Mouse (Mus musculus) lung, postnatal 10 days (tissue): ENCODE results near the gene Chst5.
"Not testable (repeated sequence)": the region's sequence is repeated elsewhere in the genome, so short reads cannot be mapped to it uniquely, and the experiment has no call there.

ENCODE experiments used
- DNase-seq: peaks from one replicate; pipeline ENCODE4 v3.0.0; 2021

Gene Chst5

DNA sequence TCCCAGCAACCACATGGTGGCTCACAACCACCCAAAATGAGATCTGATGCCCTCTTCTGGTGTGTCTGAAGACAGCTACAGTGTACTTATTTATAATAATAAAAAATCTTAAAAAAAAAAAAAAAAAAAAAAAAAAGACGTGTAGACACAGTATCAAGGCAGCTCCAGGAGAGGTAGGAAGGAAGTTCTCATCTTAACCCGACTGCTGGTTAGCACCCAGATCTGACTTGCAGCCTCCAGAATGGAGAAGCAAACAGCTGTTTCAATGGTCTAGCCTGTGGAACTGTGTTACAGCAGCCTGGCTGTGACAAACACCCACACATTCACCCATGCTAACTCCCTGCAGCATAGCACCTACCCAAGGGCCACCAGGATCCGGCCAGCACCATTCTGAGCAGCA, 39.9 kb downstream of the Chst5 start:
- no peak for DNase-seq

DNA sequence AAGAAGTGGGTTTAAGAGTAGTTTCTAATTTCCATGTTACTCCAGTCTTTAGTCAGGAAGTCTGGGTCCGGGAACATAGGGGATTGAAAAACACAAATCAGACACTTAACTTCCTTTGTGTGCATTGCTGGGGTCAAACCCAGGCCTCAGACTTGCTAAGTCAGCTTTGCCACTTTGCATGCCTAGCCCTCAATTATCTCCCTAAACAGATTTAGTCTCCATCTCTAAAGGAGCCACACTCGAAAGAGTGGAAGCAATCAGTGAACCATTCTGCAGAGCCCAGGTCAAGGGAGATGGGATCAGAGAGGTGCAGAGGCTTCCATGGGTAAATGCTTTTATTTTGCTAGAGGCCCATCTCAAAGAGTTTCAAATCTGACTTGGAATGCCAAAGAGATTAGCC, 41.6 kb downstream of the Chst5 start:
- DNase-seq, result no peak

DNA sequence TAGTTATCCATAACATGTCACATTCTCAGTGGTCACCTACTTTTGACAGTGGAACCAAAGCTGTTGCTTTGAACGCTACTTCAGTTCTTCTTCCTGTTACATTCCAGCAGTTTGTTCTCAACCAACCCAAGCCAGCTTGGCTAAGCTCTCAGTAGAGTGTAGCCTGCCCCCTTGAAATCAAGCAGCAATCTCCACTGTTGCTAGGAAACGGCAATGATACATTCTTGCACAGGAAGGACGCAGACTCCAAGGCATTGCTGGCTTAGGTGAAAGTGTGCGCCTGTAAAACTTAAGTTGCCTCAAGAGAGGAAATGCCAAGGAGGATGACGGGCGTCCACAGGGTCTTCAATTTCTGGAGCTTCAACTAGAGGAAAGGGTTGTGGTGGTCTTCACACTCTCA, 44.4 kb downstream of the Chst5 start:
- DNase-seq, result peak; percentile 54

DNA sequence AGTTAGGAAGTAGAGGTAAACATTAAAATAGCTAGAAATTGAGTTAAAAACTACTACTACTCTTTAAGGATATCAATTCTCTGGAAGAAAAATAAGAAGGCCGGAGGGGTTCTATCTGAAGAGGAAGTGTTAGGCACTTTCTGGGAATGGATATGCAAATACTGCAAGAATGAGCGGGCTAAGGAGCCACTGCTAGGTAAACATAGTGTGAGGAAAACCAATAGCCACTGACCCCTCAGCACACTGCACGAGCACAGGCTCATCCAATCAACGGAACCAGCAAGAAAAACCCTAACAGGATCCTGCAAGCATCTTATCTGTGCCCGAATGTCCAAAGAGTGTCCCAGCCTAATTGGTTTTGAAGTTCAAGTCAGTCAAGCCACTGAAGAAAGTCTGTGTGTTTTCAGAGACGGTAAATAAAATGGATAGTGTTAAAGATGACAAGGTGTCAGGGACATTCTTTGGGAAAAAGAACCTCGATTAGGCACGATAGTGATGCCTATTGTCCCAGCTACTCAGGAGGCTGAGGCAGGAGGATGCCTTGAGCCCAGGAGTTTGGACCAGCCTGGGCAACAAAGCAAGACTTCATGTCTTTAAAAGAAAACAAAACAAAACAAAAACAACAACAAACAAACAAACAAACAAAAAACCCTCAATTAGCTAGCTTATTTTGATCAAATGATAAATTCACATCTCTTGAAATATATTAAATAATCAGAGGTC, 45.0 kb downstream of the Chst5 start:
- no peak for DNase-seq

DNA sequence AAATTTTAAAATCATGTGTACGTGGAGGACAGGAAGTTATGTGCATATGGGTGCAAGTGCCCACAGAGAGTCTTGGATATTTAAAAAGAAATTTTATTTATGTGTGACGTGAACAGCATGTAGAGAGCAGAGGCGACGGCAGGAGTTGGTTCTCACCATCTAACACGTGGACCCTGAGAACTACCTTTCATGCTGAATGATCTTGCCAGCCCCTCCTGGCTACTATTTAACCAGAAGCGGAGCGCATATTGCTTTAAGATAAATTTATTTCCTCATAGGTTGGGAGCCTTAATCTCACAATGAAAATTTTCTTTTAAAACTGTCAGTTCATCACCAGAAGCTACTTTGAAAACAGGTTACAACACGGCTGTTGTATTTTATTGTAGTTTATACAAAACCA, 45.6 kb downstream of the Chst5 start:
- no peak for DNase-seq

DNA sequence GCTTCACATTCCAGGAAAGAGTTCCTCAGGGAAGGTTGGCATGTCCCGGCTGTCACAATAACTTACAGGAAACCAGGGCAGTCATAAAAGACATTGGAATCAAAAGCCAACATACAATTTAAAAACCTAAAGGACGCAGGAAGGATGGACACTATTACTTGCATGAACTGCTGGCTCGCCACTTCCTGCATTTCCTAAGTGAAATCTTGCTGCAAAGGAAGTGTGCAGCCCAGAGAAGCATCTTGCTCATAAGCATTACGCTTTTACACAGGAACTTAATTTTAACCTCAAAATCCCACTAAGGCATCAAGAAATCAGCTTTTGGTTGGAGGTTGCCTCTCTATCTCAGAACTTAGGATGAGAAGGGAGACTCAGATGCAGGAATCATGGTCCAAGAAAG, 47.0 kb downstream of the Chst5 start:
- DNase-seq, result no peak

DNA sequence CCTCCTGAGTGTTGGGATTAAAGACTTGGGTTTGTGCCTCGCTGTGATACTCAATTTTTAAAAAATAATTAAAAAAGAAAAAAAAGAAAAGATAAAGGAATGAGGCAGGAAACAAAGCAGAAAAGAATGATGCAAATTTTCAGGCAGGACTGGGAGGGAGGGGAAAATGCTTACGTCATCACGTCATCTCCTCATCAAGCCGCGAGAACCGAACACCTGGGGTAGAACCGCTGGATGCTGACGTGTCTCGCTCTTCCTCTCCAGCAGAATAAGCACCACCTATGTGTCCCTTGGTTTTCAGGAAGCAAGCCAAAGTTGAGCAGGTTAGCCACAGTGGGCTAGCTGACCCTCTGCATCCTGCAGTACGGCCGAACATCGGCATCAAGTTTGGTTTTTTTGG, 54.3 kb downstream of the Chst5 start:
- no peak for DNase-seq

DNA sequence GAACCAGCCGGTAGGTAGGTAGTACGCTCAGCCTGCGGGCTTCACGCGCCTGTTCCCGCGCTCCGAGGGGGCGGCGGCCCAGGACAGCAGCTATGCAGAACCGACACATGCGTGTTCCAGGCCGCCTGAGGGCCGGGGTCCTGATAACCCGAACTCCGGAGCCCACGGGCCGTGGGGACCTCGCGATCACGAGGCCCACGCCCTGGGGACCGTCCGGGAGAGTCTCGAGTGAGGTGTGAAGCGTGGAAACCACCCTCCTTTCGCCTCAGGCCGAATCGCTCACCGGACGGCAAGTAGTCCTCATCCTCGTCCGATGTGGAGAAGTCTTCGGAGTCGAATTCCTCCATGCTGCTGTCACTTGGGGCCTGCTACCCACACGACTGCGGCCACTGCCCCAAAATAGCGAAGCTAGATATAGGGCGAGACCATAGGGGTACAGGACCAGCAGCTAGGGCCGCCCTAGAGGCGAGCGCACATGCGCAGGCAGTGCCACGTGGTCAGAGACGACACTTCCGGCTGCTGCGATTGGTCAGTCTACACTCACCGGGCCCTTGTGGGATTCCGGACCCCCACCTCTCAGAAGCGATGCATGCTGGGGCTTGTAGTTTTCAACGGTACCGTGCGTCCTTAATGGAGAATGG, 56.3 kb downstream of the Chst5 start, which contains the start of gene Cfdp1:
Gene Cfdp1, minus strand, starts transcription at position 431 of the 641 bp plus-strand sequence.
- peak; percentile 98 for DNase-seq

DNA sequence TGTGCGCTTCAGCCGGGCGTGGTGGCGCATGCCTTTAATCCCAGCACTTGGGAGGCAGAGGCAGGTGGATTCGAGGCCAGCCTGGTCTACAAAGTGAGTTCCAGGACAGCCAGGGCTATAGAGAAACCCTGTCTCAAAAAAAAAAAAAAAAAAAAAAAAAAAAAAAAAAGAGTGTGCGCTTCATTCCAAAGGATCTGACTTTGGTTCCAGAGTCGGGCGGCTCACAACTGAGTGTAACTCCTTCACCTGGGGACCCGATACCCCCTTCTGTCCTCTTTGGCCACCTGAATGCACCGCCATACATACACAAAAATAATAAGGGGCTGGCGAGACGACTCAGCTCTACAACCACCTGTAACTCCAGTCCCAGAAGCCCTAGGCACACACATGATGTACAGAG, 57.0 kb downstream of the Chst5 start:
- DNase-seq, result not testable (repeated sequence)

DNA sequence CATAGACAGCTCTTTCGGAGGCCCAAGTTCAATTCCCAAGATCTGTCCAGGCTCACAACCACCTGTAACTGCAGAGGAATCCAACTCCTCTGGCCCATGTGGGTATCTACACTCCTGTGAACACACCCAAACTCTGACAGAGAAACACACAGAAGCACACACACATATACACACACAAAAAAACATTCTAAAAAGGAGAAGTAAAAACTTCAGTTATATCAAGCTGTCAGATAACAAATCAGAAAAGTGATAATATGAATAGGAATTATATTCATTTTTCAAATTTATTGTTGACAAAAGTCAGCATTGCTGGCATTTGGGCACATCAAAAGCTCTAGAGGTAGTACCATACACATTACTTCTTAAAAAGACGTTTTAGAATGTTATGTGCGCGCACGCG, 63.5 kb downstream of the Chst5 start:
- DNase-seq, result no peak
